Mouse (Mus musculus) spleen, embryonic (tissue): Measurements from ENCODE around the gene Pigyl.

Source experiments
- CTCF ChIA-PET: fragments of 350-600 bp; sonication (Branson Sonifier 250); formaldehyde crosslinking; loops from one replicate; lab custom pipeline; 2022; lab: Charles Lee

The Pigyl gene

DNA sequence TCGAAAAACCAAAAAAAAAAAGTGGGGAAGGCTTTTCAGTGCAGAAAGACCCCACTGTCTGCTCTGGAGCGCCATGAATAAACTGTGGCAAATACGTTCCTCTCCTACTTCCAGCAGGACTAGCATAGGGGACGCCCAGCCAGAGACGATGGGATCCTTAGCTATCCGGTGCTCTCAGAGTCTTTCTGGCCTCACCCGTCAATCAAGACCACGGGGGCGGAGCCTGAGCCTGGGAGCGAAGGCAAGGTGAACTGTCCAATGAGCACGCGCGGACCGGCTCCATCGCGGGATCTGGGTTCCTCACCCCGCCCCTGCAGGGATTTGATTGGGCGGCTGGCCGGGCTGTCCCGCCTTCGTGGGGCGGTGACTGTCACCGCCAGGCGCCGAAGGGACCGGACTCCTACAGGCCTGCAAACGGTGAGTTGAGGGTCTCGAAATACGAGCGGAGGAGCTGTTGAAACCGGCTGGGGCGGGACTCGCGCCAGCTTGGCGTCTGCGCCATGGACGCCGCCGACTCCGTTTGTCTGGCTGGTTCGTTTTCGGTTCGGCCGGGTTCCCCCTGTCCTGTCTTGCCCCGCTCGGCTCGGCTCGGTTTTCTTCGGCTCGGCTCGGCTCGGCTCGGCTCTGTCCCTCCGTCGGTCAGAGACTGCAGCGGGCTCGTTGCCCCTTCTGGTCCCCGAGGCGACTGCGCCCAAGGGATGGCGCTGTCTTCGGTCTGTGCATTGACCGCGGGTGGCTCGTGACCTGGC, at the start of gene Pigyl:
TSS of gene Pigyl (plus strand) at position 350 of the 749 bp plus-strand sequence.
- CTCF ChIA-PET = interaction anchor here (0.6 to 0.7 kb wide), 3 partner anchors 68 to 255 kb away, joined by 3 to 6 read pairs (median 3); partner anchors contain the start of gene Zfp599

DNA sequence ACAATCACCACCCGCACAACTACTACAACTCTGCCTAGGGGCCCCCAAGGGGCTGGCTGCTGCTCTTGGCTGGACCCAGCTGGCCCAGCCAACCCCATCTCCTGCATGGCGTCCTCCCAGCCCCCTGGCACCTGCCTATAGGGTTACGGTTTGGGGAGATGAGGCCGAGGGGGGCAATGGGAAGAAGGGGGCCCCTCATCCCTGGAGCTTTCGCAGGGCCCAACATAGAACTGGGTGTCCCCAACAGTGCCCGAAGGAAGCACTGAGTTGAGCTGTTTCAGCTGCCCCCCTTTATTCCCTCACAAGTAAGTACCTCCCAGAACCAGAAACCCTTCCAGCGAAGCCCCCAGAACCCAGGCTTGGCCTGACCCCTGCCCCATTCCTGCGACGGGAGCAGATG, 48.5 kb upstream of the Pigyl start:
- CTCF ChIA-PET = interaction anchor here (0.6 to 1.0 kb wide), 2 partner anchors 8 to 13 kb away, joined by 3 to 8 read pairs; no protein-coding TSS in a partner anchor

DNA sequence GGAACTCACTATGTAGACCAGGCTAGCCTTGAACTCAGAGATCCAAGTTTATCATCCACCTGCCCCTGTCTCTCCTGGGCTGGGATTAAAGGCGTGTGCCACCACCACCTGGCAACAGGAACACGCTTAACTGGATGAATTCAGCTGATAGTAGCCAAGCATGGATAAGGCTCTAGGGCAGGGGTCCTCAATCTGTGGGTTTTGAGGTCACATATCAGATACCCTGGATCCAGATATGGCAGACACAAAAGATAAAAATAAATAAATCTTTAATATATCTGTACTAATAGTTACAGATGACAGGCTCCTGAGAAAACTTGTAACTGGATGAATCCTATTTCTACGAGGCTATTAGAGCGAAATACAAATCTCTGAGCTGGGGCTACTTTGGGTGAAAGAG, 41.0 kb upstream of the Pigyl start:
- CTCF ChIA-PET = interaction anchor here (0.8 to 1.1 kb wide), 2 partner anchors 8 to 27 kb away, joined by 7 to 8 read pairs; no protein-coding TSS in a partner anchor

DNA sequence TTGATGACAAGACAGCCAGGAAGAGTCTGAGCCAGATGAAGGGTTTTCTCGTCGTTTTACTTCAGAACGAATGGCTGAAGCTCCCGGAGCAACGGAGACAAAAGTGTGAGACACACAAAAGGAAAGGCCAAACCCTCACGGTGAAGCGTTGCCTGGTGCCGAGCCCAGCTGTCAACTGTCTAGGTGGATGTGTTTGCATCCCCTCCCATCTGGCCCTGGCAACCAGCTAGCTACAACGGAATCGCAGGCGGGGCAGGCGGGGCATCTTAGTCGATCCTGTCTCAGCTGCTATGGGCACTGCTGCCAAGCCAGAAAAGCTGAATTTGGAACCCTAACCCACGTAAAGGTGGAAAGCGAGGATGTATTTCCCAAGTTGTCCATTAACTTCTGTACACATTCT, 40.6 kb upstream of the Pigyl start:
- CTCF ChIA-PET = interaction anchor here (0.6 to 1.1 kb wide), 3 partner anchors 8 to 28 kb away, joined by 4 to 8 read pairs (median 7); no protein-coding TSS in a partner anchor

DNA sequence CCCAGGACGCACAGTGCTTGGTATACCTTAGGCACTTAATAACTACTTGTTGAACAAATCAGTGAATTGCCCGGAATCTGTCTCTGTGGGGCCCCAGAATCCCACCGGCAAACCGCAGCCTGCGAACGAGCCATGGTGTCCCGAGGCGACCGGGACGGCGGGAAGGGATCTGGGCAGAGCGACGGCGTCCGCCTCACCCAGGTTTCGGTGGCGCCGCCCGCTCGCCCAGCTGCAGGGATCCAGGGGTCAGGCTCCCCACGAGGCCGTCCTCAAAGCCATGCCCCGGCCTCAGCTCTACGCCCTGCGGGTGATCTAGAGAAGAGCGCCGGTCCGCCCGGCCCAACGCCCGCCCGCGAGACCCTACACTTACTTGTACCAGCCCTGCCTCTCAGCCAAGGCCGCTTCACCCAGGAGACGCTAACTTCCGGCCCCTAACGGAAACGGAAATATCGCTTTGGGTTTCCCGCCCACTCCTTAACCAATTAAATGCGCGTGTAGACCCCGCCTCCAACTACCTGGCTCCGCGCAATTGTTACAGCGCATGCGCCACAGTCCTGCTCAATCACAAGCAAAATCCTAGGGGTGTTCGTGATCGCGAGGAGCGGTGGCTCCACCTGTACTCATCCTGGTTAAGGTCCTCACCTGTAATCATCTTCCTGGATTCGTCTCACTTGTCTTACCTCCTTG, 39.8 kb upstream of the Pigyl start, which contains the start of gene Elof1:
TSS of gene Elof1 (minus strand) at position 433 of the 687 bp plus-strand sequence.
- CTCF ChIA-PET = interaction anchor here (0.5 to 0.9 kb wide), 5 partner anchors 9 to 27 kb away, joined by 3 to 8 read pairs (median 4); no protein-coding TSS in a partner anchor

DNA sequence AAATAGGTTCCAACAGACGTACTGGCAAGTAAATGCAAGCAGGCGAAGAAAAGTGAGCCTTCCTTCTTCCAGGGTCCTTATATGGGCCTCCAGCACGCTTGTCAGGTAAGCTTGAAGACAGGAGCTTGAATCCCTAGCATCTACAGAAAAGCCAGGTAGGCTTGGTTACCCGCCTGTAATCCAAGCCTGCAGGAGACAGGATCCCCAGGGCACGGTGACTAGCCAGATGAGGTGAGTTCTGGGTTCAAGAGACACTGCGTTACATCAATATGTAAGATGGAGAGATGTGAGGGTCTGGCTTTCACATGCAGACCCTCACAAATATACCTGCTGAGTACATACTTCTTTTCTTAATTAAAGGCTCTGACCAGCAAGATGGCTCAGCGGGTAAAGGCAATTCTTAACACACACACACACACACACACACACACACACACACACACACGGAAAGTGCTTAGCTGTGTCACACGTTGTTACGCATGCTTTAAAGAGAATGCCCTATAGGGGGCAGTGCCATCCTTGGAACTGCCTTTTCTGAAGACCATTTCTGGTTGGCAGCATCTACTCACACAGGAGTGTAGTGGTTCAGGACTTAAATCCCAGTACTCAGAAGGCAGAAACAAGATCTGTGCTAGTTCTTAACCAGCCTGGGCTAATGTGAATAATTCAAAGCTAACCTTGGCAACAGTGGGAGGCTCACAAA, 38.7 kb upstream of the Pigyl start:
- CTCF ChIA-PET = interaction anchor here (0.5 to 1.7 kb wide), 5 partner anchors 8 to 33 kb away, joined by 4 to 6 read pairs (median 5); no protein-coding TSS in a partner anchor

DNA sequence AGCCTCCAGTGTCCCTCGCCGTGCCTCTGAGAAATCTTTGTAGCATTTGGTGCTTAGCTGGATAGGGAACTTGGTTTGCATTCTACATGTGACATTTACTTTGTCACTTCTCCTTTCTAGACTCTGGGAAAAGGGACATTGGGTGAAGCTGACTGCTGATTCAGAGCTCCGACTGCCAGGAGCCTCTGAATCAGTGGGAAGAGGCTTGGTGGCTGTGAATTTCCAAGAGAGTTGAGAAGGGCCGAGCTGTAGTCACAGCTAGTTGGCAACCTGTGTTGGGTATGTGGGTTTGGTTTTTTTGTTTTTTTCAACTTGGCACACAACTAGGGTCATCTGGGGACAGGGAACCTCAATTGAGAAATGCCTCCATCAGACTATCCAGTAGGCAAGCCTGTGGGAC, 37.1 kb upstream of the Pigyl start:
- CTCF ChIA-PET = interaction anchor here (1.7 kb wide), 1 partner anchor 12 kb away, joined by 5 read pairs; no protein-coding TSS in a partner anchor

DNA sequence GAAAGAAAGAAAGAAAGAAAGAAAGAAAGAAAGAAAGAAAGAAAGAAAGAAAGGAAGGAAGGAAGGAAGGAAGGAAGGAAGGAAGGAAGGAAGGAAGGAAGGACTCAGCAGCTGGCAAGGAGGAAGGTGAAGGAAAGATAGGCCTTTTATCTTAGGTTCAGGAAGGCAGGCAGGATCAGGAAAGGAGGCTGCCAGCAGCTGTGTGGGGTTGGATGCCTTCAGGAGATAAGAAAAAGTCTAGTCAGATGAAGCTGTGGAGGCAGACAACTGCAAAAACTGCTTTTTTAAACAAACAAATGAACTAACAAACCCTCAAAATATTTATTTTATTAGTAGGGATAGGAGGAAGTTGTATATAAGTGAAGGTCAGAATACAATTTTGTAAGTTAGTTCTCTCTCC, 35.1 kb upstream of the Pigyl start:
- CTCF ChIA-PET = no interaction called here

DNA sequence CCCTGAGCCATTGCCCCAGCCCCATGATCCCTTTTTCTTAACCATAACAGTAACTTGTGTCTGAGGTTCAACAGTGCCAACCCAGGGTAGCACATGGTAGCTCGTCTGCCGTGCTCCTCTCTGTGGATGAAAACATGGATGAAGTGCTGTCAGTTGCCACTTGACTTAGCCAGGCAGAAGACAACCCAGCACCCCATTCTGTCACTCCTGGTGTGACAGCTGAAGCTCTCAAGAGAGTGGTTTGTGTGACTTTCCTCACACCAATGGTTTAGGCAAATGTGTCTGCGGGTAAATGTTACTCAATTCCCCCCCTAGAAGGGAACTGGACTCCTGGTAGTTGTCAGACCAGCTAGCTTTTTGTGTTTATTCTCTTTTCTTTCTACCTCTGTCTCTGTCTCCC, 34.6 kb upstream of the Pigyl start:
- CTCF ChIA-PET = interaction anchor here (0.6 to 0.7 kb wide), 2 partner anchors 205 to 857 kb away, joined by 3 to 8 read pairs; no protein-coding TSS in a partner anchor

DNA sequence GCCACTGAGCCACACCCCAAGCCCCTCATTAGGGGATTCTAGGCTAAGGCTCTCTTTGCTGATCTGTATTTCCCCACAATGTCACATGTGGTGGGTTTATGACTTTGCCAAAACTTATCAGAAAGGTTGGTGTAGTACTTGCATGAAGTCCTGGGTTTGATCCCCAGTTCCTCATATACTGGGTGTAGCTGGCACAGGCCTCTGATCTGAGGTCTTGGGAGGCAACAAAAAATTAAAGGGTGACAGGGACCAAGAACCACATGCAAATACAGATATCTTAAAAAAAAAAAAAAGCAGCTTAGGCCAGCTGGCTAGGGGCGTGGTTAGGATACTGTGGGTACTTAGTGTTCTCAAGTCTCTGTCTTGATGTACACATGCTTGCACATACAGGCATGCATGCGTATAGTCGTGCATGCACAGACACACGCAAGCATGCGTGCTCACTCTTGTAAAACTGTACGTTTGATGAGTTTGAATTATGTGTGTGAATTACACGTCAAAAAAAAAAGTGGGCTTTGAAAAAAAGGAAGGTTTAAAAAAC, 33.5 kb upstream of the Pigyl start:
- CTCF ChIA-PET = interaction anchor here (0.6 to 0.9 kb wide), 3 partner anchors 8 to 32 kb away, joined by 3 to 8 read pairs (median 3); no protein-coding TSS in a partner anchor

DNA sequence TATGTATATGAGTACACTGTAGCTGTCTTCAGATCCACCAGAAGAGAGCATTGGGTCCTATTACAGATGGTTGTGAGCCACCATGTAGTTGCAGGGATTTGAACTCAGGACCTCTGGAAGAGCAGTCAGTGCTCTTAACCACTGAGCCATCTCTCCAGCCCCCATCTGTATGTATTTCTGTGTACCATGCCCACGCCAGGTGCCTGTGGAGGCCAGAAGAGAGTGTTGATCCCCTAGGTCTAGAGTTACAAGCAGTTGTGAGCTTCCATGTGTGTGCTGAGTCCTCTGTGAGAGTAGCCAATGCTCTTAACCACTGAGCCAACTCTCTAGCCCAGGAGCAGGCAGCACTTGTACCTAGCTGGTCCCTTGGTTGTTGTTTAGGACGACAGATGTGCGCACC, 32.5 kb upstream of the Pigyl start:
- CTCF ChIA-PET = interaction anchor here (0.9 to 1.3 kb wide), 2 partner anchors 10 to 14 kb away, joined by 4 read pairs; no protein-coding TSS in a partner anchor

DNA sequence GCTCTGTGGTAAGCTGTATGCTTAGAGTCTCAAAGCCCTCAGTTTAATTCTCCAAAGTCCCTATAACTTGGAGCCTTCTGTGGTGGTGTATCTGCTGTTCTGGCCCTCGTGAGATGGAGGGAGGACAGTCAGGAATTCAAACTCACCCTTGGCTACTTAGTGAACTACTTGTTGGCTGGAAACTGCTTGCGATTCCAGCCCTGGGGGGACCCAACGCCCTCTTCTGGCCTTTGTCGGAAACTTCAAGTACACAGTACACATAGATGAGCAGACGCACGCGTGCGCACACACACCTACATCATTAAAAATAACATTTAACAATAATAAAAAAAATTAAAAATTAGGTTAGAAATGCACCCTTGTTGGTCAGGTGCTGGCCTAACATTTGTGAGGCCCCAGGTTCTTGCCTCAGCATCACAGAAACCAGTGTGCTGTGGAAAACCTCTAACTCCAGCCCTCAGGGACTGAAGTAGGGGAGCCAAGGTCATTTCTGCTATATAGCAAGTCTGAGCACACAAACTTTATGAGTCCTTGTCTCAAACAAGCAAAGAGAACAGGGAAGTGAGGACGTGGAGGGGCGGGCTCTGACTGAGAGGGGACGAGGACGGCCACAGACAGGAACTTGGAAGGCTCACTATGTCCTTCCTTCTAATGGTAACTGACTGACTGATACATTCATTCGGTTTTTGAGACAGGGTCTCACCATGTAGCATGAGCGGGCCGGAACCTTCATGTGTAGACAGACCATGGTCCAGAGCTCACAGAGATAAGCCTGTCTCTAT, 31.2 kb upstream of the Pigyl start:
- CTCF ChIA-PET = interaction anchor here (1.0 to 1.3 kb wide), 2 partner anchors 8 to 13 kb away, joined by 4 to 5 read pairs; no protein-coding TSS in a partner anchor

DNA sequence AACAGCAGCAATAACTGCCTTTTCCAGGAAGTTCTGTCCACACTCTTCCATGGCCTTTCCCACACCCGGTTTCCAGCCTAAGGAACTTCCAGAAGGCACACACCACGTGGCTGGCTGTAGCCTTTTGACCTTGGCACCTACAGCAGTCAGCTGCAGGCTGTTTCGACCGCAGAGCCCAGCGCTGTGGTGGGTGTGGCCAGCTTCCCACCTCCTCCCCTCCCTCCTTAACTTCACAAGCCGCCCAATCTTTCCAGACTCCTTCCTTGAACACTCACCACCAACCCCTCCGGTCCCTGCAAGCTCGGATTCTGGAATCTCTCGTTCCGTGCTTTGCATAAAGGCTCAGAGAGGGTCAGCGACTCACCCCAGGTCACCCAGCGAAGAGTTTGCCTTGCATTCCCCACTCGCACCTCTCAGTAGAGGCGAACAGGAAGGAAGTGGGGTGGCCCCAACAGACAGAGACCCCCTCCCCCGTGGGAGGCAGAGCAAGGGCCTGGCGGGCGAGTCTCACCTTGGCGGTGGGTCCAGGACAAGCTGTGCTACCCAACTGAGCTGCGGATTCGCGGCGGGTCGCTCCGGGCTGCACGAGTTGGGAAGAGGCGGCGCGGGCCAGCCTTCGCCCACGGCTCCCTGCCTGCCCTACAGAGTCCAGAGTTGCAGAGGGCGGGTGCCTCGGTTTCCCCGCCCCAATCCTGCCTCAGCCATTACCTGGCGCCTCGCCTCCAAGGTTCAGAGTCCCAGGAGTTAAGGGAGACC, 25.2 kb upstream of the Pigyl start:
- CTCF ChIA-PET = interaction anchor here (0.5 to 2.1 kb wide), 4 partner anchors 8 to 13 kb away, joined by 3 to 5 read pairs (median 4); no protein-coding TSS in a partner anchor

DNA sequence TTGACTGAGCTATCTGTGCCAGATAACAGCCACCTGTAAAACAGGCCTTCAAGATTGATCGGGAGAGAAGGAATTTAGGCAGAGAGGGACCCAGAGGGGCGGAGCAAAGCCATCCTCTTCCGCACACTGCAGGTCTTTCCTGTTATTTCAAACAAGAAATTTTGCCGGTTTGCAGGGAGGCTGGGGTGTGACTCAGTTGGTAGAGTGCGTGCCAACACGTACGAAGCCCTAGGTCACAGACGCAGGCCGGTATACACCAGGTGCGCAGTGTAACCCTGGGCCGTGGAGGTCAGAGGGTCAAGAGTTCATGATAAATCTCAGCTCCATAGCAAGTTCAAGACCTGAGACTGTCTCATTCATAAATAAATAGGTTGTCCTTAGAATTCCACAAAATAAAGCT, 24.4 kb upstream of the Pigyl start:
- CTCF ChIA-PET = interaction anchor here (0.5 to 2.1 kb wide), 2 partner anchors 9 to 14 kb away, joined by 3 to 5 read pairs; no protein-coding TSS in a partner anchor

DNA sequence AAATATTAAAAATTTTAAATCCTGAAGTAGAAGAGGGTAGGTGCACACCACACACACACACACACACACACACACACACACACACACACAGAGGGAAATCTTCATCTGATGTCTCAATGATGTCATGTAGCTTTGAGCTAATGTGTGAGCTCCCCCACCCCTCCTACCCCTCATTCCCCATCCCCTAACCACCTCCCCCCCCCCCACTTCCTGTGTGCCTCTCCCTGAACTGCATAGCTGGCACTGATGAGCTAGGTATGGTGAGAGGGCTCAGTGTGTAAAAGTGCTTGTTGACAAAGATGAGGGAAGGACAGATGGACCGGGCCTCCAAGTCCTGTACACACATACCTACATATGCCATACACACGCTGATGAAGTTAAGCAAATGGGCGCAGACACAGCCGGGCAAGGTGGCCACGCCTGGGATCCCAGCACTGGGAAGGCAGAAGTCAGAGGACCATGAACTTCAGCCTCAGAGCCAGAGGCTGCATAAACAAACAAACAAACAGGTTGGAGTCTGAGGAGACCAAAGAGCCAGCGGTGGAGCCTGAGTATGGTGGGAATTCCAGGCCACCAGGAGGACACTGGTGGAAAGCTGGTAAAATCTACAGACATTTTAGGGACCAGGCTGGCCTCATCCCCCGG, 22.3 kb upstream of the Pigyl start:
- CTCF ChIA-PET = interaction anchor here (0.7 to 1.0 kb wide), 2 partner anchors 10 to 17 kb away, joined by 3 to 4 read pairs; partner anchors contain the start of gene Elof1

DNA sequence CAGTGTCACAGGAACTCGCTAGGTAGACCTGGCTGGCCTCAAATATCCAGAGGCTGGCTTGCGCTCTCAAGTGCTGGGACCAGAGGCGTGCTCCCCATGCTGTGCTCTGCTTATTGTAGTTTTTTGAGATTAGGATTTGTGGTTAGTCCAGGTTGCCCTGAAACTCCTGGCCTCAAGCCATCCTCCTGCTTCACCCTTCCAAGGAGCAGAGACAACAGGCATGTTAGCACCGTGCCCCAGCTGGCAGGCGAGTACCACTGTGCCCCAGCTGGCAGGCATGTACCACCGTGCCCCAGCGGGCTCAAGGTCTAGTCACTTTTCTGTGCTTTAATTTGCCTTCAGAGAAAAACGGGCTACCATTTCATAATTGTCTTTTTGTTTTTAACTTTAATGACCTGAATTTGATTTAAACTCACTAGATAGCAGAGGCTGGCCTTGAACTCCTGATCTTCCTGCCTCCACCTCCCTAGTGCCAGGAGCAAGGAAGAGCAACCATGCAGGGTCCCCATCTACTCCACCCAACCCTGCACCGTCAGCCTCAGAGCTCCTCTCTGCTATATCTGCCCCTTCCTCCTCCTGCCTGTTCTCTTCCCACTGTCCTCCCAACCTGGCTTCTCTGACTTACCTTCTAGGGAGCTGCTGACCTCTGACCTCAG, 21.5 kb upstream of the Pigyl start:
- CTCF ChIA-PET = no interaction called here

DNA sequence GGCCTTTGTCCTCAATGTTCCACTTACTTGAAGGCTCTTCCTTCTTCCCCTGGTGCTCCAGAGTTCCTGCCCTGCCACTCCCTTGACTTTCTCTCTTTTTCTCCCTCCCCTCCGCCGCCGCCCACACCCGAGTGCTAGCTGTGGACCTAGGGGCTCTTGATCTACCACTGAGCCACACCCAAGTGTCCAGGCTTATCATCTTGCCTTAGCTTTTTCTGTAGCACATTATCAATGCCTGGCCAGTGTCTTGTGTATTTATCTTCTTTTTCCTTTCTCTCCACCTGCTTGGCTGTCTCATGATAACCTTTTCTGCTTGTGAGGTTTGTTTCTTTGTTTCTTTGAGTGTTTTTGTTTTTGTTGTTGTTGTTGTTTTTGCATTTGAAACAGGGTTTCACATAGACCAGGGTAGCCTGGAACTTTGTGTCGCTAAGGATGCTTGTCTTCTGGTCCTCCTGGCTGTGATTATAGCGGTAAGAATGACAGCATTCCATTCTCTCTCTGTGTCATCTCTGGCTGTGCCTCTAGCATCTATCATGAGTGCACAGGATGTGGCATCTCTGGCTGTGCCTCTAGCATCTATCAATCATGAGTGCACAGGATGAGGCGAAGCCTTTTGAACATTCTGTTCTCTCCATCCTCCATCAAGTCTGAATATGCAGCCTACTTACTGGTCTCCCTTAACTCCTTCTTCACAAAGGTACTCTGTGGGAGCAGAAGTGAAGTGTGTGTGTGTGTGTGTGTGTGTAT, 20.8 kb upstream of the Pigyl start, which contains the start of gene Acp5:
TSS of gene Acp5 (minus strand) at position 68 of the 747 bp plus-strand sequence.
- CTCF ChIA-PET = no interaction called here
